Comparison of ENCODE assay signal across 14 mouse cellular contexts in the genomic region with DNA sequence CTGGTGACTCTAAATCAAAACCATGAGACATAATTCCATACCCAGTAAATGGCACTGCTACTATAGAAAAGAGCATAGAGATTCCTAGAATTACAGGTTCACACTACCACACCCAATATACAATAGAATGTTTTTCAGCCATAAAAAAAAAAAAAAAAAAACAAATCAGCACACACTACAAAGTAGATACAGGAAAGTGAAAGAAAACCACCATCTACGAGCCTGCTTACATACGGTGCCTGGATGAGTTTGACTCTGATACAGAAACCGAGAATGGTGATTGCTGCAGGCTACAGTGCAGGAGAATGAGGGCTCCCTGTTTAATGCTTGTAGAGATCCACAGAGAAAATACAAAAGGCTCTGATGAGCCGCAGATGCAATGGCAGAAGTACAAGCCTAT. TPM values are rescaled to one million over a fixed set of nuclear protein-coding genes. Genes with fewer than 3 reads are reported as not detected.
A peak's percentile ranks its signal among the peaks of the same experiment; 100 is the strongest.
DNase-seq lines count a peak whose midpoint lies in the region; ATAC-seq lines count a peak whose summit lies in the region.
"Had no signal": no experiment of that assay in that cellular context is flagged by ENCODE, and none has a peak within 500 bp of the region (broad histone marks: within the 10 kb centered on the region; RNA-seq: fewer than 3 reads in every experiment).

No protein-coding gene starts in this region.

- peak; percentile 83 for ATAC-seq in activated CD4-positive, CD25-positive, alpha-beta regulatory T cell, adult 4 months
- ATAC-seq: forebrain, embryonic 15.5 days; Patski had no signal

- DNase-seq in kidney, adult 18-20 months, result peak; percentile 17
- no peak for DNase-seq in kidney, adult 9 months
- peak; percentile 45 for DNase-seq in naive thymus-derived CD4-positive, alpha-beta T cell, adult 2 months (ENCODE audit: low read depth)
- no peak for DNase-seq in gastrocnemius, postnatal 25 days
- no peak for DNase-seq in spleen, adult 18-20 months
- DNase-seq in c-Kit-positive CD71-positive TER-119-positive erythroid progenitor cells, embryonic 14.5 days (ENCODE audit: low spot score), result no peak
- DNase-seq: adrenal gland, adult 2 months; adrenal gland, postnatal 25 days; cerebellum, adult 2 months; cerebellum, postnatal 25 days; heart, adult 18-20 months had no signal

RNA-seq across cellular contexts. Expression of gene Cubn, which starts 1.3 kb away (rescaled TPM):
- polyA plus RNA-seq in activated CD4-positive, CD25-positive, alpha-beta regulatory T cell, adult 4 months (2017; shearing (Covaris generic)), result under 1 TPM; 0.05 to 0.15 TPM
- under 1 TPM; 0.05 to 0.08 TPM for total RNA-seq in gastrocnemius, postnatal 25 days (2021)

RNA-seq across cellular contexts. Expression of gene Trdmt1, which starts 51.5 kb away (rescaled TPM):
- 10 to 100 TPM; 16.2 to 17.0 TPM for polyA plus RNA-seq in activated CD4-positive, CD25-positive, alpha-beta regulatory T cell, adult 4 months (2017; shearing (Covaris generic))
- 1 to 10 TPM; 3.8 to 4.6 TPM for total RNA-seq in gastrocnemius, postnatal 25 days (2021)

Comparison
In these comparisons a context has a peak if more than half of its experiments do, and no peak if none do; other contexts are left out.
1. DNase-seq: peak in kidney, adult 18-20 months (single experiment) and naive thymus-derived CD4-positive, alpha-beta T cell, adult 2 months (single experiment); none in kidney, adult 9 months (single experiment), gastrocnemius, postnatal 25 days (single experiment), spleen, adult 18-20 months (0 of 2) and c-Kit-positive CD71-positive TER-119-positive erythroid progenitor cells, embryonic 14.5 days (single experiment).